Mouse (Mus musculus) MN1 (cell line): ENCODE measurements around the gene Nav2.

Experiments used
- DNase-seq: peaks from one replicate; pipeline ENCODE4 v3.0.0-alpha.2; 2016; ENCODE audit warnings: low spot score

Gene Nav2

GRCm38 (mm10) chr7:49330181-49330580 is 421.7 kb downstream of the Nav2 start:
- no peak for DNase-seq

DNA sequence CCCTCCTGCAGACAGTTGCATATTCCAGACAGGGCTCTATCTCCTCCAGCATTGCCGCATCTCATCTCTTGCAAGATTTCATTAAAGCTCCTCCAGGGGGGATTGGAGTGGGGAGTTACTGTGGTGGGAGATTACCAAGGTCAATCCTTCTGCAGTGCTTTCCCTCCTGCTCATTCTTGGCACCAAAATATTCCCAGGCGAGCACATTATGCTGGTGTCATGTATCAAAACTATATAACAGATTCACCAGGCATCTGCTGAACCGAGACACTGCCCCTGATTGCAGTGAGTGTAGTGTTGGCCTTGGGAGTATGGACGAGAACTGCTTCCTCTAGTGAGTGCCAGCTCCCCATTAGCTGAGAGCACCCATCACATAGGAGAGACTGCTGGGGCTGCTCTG is 423.4 kb downstream of the Nav2 start:
- no peak for DNase-seq

- no peak for DNase-seq
These were observed 424.1 kb downstream of the Nav2 start for GRCm38 (mm10) chr7:49332644-49333043.

DNA sequence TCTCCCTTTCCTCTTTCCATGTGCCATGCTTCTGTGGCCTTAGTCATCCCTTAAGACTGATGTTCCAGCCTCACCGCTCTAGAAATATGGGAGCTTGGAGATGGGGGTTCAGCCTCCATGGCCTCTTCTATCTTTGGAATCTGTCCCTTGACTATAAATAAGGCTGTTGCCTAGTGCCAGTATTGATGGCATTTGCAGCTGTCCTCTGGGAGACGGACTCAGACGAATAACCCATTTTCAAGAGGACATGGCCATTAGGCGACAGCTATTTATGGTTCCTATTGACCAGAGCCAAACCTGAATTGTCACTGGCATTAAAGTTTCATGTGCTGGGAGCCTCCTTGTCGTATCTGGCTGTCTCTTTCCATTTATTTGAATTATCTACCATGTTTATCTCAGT is 425.6 kb downstream of the Nav2 start:
- DNase-seq = no peak

DNA sequence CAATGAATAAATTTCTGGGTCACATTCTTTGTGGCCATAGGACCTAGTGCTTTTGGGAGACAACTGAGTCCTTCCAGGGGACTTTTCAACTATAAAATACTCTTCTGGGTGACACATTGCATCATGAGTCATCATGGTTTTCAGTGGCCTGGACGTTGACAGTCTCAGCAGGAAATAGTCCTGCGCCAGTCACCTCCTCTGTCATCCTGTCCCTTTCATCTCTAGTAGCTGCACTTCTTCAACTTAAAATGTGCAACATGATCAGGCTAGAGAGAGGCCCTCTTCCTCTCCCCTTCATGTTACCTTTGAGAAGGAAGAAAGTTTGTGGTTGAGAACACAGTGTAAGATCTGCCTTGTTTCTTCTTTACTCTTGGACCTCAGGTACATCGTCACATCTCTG is 426.5 kb downstream of the Nav2 start:
- no peak for DNase-seq

DNA sequence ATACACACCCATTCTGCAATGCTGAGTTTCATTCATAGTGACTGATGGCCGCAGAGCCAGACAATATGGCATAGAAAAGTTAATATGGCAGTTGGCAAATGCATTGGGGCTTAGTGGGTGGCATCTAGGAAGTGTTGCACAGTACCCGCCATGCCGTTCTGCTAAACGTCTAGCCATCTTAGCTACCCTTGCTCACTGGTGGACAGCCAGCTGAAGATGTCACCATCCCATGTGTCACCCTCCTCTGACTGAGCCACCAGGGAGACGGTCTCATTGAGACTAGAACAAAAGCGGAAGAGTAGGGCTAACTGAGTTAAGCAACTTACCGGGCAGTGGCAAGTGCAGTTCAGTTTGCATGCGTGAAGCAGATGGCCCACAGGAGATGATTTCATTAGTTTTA is 428.2 kb downstream of the Nav2 start:
- DNase-seq = no peak

DNA sequence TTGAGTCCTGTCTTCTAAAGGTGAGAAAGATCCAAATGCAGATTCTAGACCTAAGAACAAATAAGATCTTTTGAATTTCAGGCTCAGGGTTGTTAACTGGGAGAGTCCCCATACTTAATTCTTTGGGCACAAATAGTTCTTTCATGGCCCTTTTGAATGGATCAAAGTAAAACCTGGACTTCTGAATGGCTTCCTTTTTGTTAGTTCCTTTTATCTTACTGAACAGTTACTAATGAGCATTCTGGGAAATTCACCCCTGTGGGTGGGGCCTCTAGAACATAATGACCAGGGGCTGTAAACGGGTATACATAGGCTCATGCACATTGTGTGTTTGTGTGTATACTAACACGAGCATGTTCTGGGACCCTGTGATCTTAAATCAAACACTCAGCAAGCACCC is 429.2 kb downstream of the Nav2 start:
- no peak for DNase-seq

- DNase-seq = no peak
These were observed 431.4 kb downstream of the Nav2 start for GRCm38 (mm10) chr7:49339953-49340352.

- DNase-seq = no peak
These were observed 432.8 kb downstream of the Nav2 start for GRCm38 (mm10) chr7:49341151-49341918.

GRCm38 (mm10) chr7:49341919-49342529 is 433.5 kb downstream of the Nav2 start:
- DNase-seq = no peak

- DNase-seq = no peak
These were observed 434.1 kb downstream of the Nav2 start for GRCm38 (mm10) chr7:49342556-49343080.

DNA sequence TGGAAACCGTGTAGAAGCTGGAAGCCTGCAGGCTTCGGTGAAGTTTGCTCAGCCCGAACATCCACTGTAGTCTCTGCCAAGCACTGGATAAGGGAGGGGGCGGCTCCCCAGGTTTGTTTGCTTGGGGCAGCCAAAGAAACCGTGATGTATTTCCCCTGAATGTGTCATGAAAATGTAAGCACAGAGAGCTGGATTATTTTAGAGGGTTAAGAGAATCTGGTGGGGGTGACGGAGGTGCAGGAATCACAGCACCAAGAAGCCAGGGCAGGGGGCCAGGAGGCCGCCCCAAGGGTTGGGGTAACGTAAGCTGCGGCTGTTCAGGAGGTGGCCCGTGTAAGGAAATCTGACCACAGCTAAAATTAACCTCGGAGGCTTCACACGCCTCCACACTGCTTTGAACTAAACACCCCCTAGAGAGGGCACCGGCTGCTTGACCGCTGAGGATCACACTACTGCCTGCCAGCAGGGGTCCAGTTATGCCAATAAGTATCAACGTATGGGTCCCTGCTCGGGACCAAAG is 434.6 kb downstream of the Nav2 start:
- DNase-seq = no peak

DNA sequence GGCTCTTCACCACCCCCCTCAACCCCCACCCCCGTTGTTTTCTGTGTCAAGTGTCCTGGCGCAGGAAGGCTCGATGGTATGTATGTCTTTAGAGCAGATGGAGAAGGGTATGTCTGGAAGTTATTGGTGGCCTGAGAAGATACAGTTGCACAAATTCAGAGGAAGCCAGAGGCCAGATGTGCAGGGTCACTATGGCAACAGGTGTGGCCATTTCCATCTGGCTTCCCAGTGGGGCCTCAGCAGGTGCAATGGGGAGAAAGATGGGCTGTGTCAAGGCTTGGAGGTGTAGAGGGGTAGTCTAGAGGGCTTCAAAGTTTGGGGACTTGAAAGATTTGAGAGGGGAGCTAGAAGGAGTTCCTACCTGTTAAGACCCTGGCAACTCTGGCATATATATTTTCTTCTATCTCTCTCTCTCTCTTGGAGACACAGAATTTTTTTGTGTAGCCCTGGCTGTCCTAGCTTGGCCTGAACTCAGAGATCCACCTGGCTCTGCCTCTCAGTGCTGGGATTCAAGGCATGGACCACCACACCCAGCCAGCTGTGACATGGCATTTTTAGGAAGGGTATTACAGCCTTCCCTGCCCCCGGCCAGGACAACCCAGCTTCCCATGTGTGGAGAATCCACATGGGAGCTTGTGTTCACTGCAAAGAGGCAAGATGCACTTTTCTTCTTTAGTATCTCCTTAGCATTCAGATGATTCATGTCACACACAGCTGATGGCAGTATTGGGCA is 435.4 kb downstream of the Nav2 start:
- DNase-seq = no peak

- no peak for DNase-seq
These were observed 439.1 kb downstream of the Nav2 start for GRCm38 (mm10) chr7:49347338-49348272.

GRCm38 (mm10) chr7:49348636-49349035 is 440.1 kb downstream of the Nav2 start:
- DNase-seq = no peak

DNA sequence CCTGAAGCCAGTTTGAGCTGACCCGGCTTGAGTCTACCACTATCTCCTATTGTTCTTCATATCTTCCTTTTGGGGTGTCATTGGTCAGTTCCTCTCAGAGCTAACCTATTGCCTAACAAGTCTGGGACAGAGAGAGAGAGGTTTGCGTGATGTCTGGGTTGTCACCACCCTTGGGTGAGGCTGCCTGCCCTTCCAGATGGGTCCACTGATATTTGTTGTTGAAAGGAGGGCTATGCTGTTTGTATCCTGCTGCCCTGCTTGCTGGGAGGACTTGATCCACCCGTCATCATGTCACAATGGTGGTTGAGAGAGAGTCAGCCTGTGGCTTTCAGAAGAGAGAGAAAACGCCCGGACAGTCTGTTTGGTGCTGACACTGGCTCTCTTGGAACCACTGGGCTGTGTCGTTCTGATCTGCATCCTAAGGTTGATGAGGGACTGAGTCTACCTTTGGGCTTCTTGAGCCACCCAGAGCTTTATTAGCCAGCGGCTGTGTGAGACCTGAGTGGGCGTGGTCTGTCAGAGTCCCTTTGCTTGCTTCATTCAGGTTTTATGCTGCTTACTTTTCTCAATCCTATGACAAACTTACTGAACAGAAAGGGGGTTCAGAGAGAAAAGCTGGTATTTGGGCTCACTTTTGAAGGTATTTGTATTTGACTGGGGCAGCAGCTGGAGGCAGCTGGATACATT is 441.9 kb downstream of the Nav2 start:
- no peak for DNase-seq

DNA sequence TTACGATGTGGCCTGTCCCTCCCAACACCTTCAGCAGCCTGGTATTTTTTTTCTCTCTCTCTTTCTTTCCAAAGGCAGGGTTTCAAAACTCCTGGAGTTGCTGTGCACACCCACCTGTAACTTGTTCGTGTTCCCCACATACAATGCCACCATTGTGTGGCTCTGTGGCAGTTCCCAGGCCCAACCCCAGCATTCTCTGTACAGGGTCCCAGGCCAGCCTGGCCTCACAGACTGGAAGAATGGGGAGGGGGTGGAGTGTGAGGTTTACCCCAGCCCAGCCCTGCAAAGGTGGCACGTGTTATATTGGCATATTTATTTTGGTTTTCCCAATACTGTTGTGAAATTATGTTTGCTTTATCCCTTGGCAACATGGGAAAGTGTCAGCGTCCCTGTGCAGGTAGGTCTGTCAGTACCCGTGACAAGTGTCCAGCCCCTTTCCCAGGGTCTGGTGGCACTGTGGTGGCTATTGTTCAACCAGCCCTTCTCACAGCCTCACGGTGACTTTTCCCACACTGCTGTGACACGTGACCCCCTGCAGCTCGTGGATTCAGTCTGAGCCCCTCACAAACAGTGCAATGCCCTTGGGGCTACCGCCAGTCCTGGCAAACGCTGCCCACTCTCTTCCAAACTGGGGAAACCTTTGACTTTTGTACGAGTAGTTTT is 443.2 kb downstream of the Nav2 start:
- no peak for DNase-seq

- DNase-seq = no peak
These were observed 449.1 kb downstream of the Nav2 start for GRCm38 (mm10) chr7:49357441-49358165.

GRCm38 (mm10) chr7:49359120-49359519 is 450.6 kb downstream of the Nav2 start:
- DNase-seq = no peak

- DNase-seq = no peak
These were observed 452.1 kb downstream of the Nav2 start for GRCm38 (mm10) chr7:49360597-49360996.
